Mouse (Mus musculus) erythroblast, adult 5-6 weeks (primary cell): ENCODE measurements at regions not wholly inside any gene's neighbourhood (a gene's known extent, or its start where the extent isn't known, plus 50 kb on each side); places are given as distances from the start of the nearest gene placed in this dataset.
"Not testable (repeated sequence)": the region's sequence is repeated elsewhere in the genome, so short reads cannot be mapped to it uniquely, and the experiment has no call there.

Source experiments
- ATAC-seq: replicated peaks from 2 replicates; pipeline ENCODE4 v1.8.0; 2016; ENCODE audit warnings: moderate number of reproducible peaks, mild to moderate bottlenecking, moderate TSS enrichment, inconsistent platforms; ENCODE audit not compliant: poor library complexity, low FRiP score, severe bottlenecking

DNA sequence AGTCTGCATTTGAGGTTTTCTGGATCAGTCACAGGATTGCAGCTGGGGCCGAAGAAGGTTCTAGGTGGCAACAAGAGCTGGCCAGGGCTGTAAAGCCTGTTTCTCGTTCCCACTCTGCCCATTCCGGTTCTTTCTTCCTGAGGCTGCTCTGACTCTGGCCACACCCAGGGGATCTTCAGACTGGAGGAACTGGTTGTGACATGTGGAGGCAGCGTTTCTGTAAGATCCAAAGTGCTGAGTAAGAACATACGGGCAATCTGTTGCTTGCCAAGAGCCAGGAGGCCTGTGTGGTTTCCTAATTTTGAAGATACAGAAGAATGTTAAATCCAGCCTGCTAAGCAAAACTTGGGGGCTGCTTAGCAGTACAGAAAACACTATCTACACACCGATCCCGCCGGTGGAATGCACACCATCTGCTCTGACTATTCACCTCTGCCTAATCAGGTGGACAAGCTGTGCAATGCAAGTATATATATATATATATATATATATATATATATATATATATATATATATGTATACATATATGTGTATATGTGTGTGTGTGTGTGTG lies 99.3 kb upstream of the Bmp2k start:
- peak; percentile 93 for ATAC-seq

GRCm38 (mm10) chr5:96898695-96899094 lies 98.8 kb upstream of the Bmp2k start:
- ATAC-seq, result no peak

DNA sequence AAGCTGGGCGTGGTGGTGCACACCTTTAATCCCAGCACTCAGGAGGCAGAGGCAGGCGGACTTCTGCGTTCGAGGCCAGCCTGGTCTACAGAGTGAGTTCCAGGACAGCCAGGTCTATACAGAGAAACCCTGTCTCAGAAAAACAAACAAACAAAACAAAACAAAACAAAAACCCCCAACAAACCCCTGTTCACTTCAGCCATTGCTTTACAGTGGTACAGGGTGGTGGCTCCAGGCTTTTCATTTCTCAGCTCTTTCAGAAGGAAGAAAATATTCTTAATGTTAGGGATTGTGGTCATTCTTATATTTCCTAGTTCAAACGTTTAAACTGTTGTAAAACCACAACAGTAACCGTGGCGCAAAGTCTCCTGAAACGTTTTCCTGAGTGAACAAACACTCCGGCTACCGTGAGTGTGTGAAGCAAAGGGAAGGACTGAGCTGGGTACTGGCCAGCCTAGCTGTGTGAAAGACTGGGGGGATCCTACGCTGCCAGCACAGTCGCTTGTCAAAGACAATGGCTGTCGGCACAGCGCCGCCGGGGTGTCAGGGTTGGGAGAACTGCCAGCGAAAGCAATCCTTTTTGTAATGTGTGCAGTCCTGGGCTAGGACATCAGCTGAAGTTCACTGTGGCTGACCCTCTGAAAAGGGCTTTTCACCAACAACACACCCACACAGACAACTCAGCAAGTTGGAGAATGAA lies 91.8 kb upstream of the Bmp2k start:
- ATAC-seq, result peak; percentile 45

- not testable (repeated sequence) for ATAC-seq
Measured at GRCm38 (mm10) chr5:96908371-96908770, 89.1 kb upstream of the Bmp2k start.

DNA sequence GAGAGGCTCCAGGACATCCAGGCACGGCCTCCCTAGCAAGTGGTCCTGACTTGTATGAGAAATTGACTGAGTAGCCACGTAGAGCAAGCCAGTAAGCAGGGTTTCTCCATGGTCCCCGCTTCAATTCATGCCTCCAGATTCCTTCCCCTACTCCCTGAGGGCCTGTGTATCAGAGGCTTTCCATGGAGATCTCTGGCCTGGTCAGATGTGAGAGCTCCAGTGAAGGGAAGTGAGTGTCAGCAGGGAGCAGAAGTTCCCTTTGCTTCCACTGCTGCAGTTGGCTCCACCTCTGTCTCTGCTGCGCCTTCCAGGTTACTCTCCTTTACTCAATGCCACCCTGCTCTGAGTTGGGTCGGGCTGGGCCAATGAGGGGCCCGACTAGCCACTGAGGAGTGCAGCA lies 88.3 kb upstream of the Bmp2k start:
- no peak for ATAC-seq

DNA sequence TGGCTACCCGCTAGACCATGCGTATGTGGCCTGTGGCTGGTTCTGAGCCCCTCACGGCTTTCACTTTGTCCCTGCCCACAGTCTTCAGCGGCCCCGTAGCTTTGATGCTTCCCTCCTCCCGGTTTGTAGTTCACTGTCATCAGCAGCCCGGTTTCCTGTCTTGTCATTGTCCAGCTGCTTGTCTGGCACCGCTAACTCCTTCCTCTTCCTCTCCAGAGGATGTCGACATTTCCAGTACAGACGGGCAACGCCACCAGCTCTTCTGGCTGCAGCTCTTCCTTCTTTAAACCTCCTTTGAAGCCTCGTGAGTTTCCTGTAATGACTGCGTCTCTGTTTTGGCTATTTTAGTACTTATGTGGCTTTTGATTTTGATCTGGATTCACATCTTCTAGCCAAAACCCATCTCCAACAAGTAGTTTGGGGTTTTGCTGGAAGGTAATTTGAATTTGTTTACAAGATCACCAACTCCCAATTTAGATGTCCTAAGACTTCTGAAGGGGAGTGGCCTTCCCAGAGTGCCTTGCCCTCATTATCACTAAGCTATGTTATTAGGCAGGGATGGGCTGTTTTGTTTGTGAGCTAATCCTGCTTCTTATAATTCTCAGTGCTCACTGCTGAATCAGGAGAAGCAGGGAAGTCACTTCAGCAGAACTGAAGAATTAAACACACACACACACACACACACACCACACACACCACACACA lies 85.8 kb upstream of the Bmp2k start:
- peak; percentile 84 for ATAC-seq

DNA sequence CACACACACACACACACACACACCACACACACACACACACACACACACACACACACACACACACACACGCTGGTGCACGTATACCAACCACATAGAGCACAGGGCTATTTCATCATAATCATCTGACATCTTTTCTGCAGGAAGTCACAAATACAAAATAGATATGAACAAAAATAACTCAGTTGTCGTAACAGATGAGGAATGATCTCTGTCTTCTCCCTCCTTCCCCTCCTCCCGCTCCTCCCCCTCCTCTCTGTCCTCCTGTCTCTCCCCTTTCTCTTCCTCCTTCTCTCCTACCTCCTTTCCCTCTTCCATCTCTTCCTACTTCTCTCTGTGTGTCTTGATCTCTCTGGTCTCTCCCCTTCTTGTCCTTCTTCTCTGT lies 85.2 kb upstream of the Bmp2k start:
- ATAC-seq, result peak; percentile 1; the same call in 1 of the 2 replicates

DNA sequence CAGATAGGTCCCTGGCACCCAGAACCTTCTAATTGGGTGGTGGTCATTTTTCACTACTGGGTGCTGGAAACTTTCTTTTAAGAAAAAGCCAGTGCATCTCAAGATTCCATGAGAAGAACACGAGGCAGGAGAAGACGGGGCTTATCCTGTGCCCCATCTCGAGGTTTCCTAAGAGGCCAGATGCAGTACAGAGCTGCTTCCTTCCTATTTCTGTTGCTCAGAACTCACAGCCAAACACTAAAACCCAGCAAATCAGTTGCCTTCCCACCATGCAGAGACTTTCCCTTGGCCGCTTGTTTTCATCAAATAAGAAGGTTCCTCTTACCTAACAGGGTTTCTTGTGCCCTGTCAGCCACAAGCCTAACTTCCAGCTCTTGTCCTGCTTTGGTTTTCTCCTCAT lies 84.7 kb upstream of the Bmp2k start:
- ATAC-seq, result no peak

DNA sequence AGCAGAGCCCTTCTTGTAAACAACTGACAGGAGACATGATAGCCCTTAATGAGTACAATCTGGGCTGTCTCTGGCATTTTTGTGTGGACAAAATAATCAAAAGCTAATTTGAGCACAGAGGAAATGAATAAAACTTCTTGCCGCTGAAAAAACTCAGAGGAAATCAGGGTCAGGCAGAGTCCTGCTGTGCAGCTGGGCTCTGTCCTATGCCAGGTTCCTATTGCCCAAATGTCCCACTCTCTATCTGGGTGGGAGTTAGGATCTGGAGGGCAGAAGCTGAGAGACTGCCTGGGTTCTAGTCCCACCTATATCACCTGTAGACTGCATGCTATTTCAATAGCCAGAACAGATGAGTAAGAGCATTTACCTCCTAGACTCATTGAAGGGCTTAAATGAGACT lies 83.8 kb upstream of the Bmp2k start:
- no peak for ATAC-seq

- ATAC-seq, result no peak
Measured at GRCm38 (mm10) chr5:96914696-96915404, 82.6 kb upstream of the Bmp2k start.

GRCm38 (mm10) chr5:96916897-96917296 lies 80.6 kb upstream of the Bmp2k start:
- no peak for ATAC-seq

DNA sequence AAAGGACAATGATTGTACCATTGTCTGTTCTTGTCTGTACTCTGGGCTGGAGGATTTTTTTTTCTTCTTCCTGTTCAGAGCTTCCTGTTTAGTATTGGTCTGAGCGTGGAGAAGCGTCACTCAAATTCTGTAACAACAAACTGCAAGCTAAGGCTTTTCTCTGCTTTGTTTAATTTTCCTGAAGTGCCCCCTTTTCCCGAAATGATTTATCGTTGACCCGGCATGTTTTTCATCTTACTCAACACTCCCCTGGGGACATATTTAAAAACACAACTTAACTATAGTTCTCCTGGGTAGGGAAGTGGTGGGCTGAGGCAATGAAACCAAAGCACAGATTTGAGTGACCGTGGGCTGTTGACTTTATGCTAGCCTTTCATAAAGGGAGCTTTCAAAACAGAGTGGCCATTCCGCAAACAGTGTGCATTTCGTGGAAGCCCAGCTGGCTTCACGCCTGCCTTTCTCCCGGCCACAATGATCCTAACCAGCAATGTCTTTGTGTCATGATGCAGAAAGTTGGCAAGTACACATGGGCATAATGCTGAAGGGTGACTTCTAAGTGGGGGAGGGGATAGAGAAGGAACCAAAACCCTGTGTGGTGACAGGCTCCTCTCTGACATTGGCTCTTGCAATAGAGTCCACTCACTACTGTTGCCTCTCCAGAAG lies 79.8 kb upstream of the Bmp2k start:
- ATAC-seq, result no peak

DNA sequence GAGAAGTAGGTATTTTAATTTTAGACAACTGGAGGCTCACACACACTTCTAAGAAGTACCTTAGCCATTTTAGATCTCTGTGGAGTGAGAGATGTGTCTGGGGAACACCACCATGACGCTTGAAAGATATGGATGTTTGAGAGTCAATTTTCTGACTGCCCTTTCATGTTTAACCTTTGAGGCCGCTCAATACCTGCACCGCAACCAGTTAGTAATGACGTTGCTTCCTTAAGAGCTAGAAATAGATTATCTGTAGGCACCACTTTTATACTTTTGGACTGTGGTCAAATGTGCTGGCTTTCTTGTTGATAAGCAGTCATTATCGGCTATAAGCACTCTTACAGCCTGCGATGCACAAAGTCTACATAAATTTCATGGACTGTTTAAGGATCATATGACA lies 78.3 kb upstream of the Bmp2k start:
- ATAC-seq, result peak; percentile 74

DNA sequence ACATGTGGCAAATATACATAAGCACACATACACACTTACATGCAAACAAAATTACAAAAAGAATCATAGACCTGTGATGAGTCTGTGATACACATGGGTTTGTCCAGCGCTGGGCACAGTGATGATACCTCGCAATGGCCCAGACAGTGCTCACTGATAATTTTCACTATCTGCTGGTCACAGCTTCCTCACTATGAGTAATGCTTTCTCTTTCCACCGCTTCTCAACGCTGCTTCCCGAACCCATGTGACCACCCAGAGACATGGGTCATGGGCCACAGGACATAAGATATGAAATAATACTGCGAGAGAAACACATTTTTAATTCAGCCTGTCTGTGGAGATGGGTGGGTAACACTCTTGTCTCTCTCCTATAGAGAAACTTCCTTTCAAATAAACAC lies 76.5 kb upstream of the Bmp2k start:
- peak; percentile 79 for ATAC-seq

DNA sequence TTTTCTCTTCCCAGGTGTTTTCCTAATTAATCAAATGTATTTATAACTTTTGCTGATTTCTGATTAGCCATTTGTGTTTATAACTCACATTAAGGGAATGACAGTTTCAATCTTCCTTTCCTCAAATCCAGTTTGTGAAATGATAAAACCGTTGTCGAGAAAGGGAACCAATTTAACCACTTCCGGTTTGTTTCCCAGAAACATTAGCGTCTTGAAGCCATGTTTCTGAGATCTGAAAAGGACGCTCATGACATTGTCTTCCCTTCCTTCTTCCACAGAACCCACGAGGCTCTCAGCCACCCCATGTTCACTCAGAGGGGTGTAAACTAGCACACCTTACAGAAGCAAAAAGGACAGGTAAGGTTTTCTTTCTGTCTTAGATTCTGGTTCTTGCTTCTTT lies 76.0 kb upstream of the Bmp2k start:
- no peak for ATAC-seq

GRCm38 (mm10) chr5:96921973-96922715 lies 75.3 kb upstream of the Bmp2k start:
- ATAC-seq, result no peak

DNA sequence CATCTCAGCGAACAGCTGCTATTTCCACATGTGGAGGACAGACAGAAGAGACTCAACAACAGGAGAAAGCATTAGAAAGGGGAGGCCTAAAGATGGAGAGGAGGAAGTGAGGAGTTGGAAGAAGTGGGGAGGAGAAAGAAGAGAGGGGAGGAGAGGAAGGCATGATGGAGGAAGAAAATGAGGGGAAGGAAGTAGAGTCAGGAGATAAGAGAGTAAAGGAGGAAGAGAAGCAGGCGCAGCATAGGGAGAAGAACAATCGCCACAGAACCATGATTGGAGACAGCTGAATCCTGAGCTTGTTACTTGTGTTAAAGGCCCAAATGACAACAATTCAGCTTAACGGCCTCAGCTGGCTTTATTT lies 74.8 kb upstream of the Bmp2k start:
- ATAC-seq, result no peak

DNA sequence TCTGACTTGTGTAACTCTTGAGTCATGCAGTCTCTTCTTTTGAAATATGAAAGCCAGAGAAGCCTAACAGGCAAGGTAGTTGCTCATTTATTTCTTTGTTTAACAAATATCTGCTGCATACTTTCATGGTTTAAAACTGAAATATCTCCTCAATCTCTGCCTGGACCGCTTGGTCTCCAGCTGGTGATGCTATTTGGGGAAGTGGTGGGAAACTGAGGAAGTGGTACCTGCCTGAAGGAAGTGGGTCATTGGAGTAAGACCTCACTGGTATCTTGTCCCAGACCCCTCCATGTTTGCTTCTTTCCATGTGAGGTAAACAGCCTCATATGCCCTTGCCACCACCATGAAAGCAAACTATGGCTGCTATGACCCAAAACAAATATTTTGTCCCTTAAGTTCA lies 74.0 kb upstream of the Bmp2k start:
- no peak for ATAC-seq

DNA sequence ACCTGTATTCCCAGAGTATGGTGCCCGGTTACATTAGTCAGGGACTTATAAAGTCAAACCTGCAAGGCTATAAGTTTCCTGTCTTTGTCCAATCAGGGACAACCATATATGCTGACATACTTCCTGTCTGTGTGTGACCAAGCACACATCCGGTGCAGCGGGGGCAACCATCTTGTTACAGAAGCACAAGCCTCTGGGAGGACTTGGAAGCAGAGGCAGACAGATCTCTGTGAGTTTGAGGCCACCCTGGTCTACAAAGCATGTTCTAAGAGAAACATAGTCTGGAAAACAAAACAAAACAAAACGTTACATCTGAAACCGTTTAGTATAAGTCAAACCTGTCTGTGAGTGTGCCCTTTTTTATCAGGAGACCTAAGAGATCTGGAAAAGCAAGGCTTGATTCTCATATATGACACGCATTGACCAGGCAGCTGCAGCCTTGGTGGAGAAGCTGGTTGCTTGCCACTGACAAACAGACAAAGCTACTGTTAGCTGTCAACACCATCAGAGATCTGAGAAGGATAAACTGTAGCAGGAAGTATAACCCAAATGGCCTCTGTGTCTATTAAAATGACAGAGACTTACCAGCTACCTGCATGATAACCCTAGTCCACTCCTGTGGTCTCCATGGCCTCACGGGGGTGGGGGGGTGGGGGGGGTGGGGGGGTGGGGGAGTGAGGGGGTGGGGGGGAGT lies 72.6 kb upstream of the Bmp2k start:
- ATAC-seq, result no peak
